Mouse (Mus musculus): ENCODE data around the gene Rmi1.

GRCm38 (mm10) chr13:58456547-58456946, 54.5 kb downstream of the Rmi1 start:
- no peak for TF ChIP-seq CTCF (IDR thresholded peaks at IDR 0.05; ENCODE audit: extremely low read depth, insufficient read depth, insufficient read length, insufficient replicate concordance)
- TF ChIP-seq POLR2A (IDR thresholded peaks at IDR 0.05; ENCODE audit: low read depth, low read length) = no peak

Measured in spleen, adult 2 months (tissue).